Mouse (Mus musculus) adrenal gland, postnatal 25 days (tissue): ENCODE measurements around the gene Fscb. TPM values are rescaled to one million over a fixed set of nuclear protein-coding genes. Genes with fewer than 3 reads are reported as not detected.

Experiments
- DNase-seq: peaks from one replicate; pipeline ENCODE4 v3.0.0; 2021; ENCODE audit warnings: mixed read lengths
- long read RNA-seq: library from polyadenylated mRNA; stranded (forward); transcript quantifications from one replicate; pipeline ENCODE4 v2.0.0, GENCODE M21; 2021
- total RNA-seq: library from RNA; stranded (reverse); gene quantifications from 2 replicates; pipeline ENCODE4 v1.2.3, GENCODE M21; 2021

Gene Fscb
- not detected in 2 replicates for total RNA-seq
- long read RNA-seq, result 0 reads

DNA sequence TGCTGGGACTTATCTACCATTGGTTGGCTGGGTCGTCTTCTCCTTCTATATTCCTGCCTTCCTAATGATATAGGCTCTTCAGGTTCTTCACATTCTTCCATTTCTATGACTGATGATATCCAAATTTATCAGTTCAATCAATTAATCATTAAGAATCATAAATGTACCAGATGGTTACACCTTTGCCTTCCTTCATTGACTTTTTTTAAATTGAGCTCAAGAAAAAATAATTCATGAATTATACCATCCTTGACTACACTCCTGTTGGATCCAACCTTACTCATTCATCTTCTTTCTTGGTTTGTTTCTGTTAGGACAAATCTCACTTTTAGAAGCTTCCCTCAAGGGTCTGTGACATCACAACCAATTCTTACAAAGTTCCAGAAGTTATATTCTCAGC is at the start of gene Fscb:
Fscb (minus strand) TSS at position 101 of the 400 bp plus-strand sequence.
- DNase-seq, result no peak

DNA sequence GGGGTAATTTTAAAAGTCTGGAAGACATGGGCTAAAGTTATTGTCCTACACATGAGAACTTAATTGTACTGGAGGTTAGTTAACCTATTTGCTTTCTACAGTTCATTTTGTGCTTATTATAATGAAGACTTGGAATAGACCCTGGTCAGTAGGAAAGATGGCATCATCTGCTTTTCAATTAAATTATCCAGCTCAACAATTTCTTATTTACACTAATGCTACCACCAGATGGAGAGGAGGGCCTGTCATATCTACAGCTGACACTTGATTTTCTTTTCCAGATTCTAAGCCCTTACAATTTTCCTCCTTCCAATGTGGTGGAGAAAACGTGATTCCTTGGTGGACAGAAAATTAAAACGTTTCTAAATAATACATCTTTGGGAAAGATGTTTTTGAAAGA is 42.3 kb upstream of the Fscb start:
- DNase-seq, result no peak

- DNase-seq, result no peak
Measured at GRCm38 (mm10) chr12:64513439-64513838, 38.9 kb upstream of the Fscb start.

- no peak for DNase-seq
Measured at GRCm38 (mm10) chr12:64497706-64498105, 23.2 kb upstream of the Fscb start.

DNA sequence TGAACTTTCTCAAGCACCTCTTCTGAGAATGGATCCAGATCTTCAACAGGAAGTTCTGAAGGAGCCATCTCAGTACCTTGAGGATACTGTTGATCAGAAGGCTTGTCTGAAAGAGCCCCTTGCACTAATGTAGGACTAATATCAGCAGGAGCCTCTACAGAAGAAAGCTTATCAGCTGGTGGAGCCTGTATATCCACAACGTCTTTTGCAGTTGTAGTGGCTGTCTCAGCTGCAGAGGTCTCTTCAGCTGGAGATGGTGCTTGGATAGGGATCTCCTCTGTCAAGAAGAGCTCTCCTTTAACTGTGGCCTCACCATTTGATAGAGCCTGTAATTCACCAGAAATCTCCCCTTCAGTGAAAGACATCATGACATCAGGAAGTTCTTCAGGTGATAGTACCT is 875 bp downstream of the Fscb start:
- DNase-seq, result no peak

DNA sequence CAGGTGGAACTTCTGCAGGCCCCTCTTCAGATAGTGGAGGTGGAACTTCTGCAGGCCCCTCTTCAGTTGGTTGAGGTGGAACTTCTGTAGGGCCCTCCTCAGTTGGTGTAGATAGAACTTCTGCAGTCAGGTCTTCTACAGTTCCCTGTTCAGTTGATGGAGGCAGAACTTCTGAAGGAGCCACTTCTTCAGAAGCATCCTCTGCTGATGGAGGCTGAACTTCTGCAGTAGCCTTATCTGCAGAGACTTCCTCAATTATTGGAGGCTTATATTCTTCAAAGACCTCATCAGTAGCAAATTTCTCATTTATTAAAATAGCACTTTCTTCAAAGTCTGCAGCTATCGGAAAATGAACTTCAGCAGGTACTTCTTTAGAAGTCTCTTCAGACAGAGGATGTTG is 1.4 kb downstream of the Fscb start:
- no peak for DNase-seq

DNA sequence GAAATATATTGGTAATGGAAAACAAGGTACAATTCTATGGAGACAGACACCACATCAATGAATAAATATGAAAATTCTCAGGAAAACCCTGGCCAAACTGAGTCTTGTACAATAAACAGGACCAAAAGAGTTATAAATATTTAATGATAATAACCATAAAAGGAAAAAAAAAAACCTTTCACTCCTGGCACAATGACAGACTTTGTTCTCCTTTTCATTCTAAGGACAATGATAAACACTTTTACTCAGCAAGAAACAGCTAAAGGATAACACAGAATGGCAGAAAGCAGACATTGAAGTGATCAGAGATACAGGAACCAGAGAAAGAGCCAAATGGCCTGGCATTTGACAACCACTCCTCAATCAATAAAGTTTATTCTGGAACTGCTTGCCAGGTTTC is 19.3 kb downstream of the Fscb start:
- no peak for DNase-seq

DNA sequence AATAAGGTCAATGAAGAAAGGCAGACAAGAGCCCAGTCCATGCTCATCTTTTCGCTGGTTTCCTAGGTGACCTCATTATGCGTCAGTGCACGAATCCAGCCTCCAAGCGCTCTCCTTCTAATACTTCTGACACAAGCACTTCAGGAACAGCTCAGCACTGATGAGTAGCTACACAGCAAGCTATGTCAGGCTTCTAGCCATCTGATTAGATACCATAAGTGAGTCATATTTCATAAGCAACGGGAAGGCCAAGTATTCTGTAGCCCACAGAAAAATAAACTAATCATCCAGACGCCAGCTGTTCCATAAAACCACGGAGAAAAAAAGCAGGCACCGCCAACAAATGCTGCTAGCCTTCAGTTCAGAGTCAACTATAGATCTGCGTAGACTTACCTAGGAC is 24.6 kb downstream of the Fscb start:
- no peak for DNase-seq

DNA sequence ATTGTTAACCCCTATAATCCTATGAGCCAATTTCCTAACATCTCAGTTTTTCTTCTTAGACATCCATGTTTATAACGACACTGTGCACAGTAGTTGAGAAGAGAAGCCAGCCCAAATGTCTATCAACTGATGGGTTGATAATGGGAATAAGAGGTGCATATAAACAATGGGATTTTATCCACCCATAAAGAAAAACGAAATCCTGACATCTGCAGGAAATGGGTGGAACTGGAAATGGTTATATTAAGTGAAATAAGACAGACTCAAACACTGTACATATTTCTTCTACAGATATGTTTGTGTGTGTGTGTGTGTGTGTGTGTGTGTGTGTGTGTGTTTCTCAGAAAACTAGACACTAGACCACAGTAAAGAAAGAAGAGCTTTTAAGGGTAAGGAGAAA is 37.8 kb downstream of the Fscb start:
- DNase-seq, result no peak
